In genomic region chr8:83740586-83740975, GRCm38 (mm10) we compare ENCODE assay signal across 9 mouse cellular contexts. TPM values are rescaled to one million over a fixed set of nuclear protein-coding genes. Genes with fewer than 3 reads are reported as not detected.
DNase-seq lines count a peak whose midpoint lies in the region; ATAC-seq and TF ChIP-seq lines count a peak whose summit lies in the region.
"Had no signal": no experiment of that assay in that cellular context is flagged by ENCODE, and none has a peak within 500 bp of the region (broad histone marks: within the 10 kb centered on the region; RNA-seq: fewer than 3 reads in every experiment).

No protein-coding gene starts in this region.

- H3K9me3 ChIP-seq in megakaryocyte, embryonic 14.5 days, result peaks cover 8% of the 10 kb centered on the region; the same call in 1 of the 2 replicates
- H3K9me3 ChIP-seq in limb, embryonic 13.5 days, result no peaks in the 10 kb centered on the region

- peaks cover 73% of the 10 kb centered on the region for H3K4me1 ChIP-seq in megakaryocyte, embryonic 14.5 days
- H3K4me1 ChIP-seq in embryonic fibroblast, embryonic 13.5 days (ENCODE audit: control insufficient read depth, insufficient read depth, low read length), result peaks cover 15% of the 10 kb centered on the region
- H3K4me1 ChIP-seq in limb, embryonic 13.5 days, result peaks cover 44% of the 10 kb centered on the region
- H3K4me1 ChIP-seq in small intestine, adult 2 months (ENCODE audit: control insufficient read depth, insufficient read depth, insufficient read length, low read length), result peaks cover 29% of the 10 kb centered on the region

- H3K27ac ChIP-seq in embryonic fibroblast, embryonic 13.5 days (ENCODE audit: insufficient read depth, low read length), result peak overlapping the region; percentile 83
- peak overlapping the region; percentile 56; the same call in 1 of the 2 replicates for H3K27ac ChIP-seq in limb, embryonic 13.5 days
- H3K27ac ChIP-seq in small intestine, adult 2 months (ENCODE audit: insufficient read depth, low read depth, low read length), result peak overlapping the region; percentile 95

- H3K4me3 ChIP-seq in megakaryocyte, embryonic 14.5 days (replicated peaks), result peak overlapping the region; percentile 94
- peak overlapping the region; percentile 66 for H3K4me3 ChIP-seq in embryonic fibroblast, embryonic 13.5 days (ENCODE audit: insufficient read depth, low read length)
- H3K4me3 ChIP-seq in limb, embryonic 13.5 days, result peak overlapping the region; percentile 59
- H3K4me3 ChIP-seq in small intestine, adult 2 months (ENCODE audit: low read depth, low read length), result peak overlapping the region; percentile 84

- peak overlapping the region; percentile 81 for H3K9ac ChIP-seq in limb, embryonic 13.5 days

- no peak for DNase-seq in retina, postnatal 1 day
- no peak for DNase-seq in layer of hippocampus, postnatal 36 days
- DNase-seq in layer of hippocampus, adult 9-10 months (ENCODE audit: low spot score), result no peak
- DNase-seq: cerebellum, adult 8-10 months had no signal

- no peaks in the 10 kb centered on the region for H3K27me3 ChIP-seq in megakaryocyte, embryonic 14.5 days (replicated peaks)
- peaks cover 5% of the 10 kb centered on the region for H3K27me3 ChIP-seq in limb, embryonic 13.5 days
- H3K27me3 ChIP-seq in small intestine, adult 2 months (ENCODE audit: control insufficient read depth, insufficient read depth, low read length), result no peaks in the 10 kb centered on the region

- ATAC-seq in megakaryocyte, adult 5-6 weeks (ENCODE audit: poor library complexity, severe bottlenecking), result no peak
- no peak for ATAC-seq in limb, embryonic 13.5 days (ENCODE audit: low FRiP score, low read depth)

- no peak for TF ChIP-seq CTCF in embryonic fibroblast, embryonic 13.5 days (IDR thresholded peaks at IDR 0.05; ENCODE audit: borderline replicate concordance, insufficient read depth, low read length)
- TF ChIP-seq CTCF in small intestine, adult 2 months (IDR thresholded peaks at IDR 0.05; ENCODE audit: extremely low read depth, insufficient read length, insufficient replicate concordance, low read depth, low read length), result no peak

- TF ChIP-seq POLR2A in embryonic fibroblast, embryonic 13.5 days (IDR thresholded peaks at IDR 0.05; ENCODE audit: low read depth, low read length), result no peak
- no peak for TF ChIP-seq POLR2A in small intestine, adult 2 months (IDR thresholded peaks at IDR 0.05; ENCODE audit: low read depth, low read length)

- peaks cover 18% of the 10 kb centered on the region for H3K36me3 ChIP-seq in megakaryocyte, embryonic 14.5 days (replicated peaks; ENCODE audit: low read length)
- 0 out of 2 replicates have a peak, but pooled peaks cover 3% of the 10 kb centered on the region for H3K36me3 ChIP-seq in limb, embryonic 13.5 days
- H3K36me3 ChIP-seq in small intestine, adult 2 months (ENCODE audit: control insufficient read depth, insufficient read depth, low read length), result no peaks in the 10 kb centered on the region

- 21% methylated on average over 3 of the region's 3 CpGs for whole genome bisulfite sequencing in limb, embryonic 13.5 days
- 4% methylated on average over 3 of the region's 3 CpGs for WGBS in small intestine, adult 2 months

- peak overlapping the region; percentile 91 for H3K4me2 ChIP-seq in limb, embryonic 13.5 days (replicated peaks)

RNA-seq across cellular contexts. Expression of gene Adgre5, which starts 0.5 kb away (rescaled TPM):
- 18.7 and 23.5 TPM in 2 replicates for polyA plus RNA-seq in megakaryocyte, embryonic 14.5 days (2012; ENCODE audit: insufficient read depth, low replicate concordance)
- 239 and 242 TPM in 2 replicates for total RNA-seq in megakaryocyte, adult 5-6 weeks (2015)
- total RNA-seq in megakaryocyte, adult 5-6 weeks (2017), result 299 and 326 TPM in 2 replicates
- 66.4 and 95.6 TPM in 2 replicates for polyA plus RNA-seq in embryonic fibroblast, embryonic 13.5 days (2011; ENCODE audit: insufficient read length, low read depth, missing spikeins)
- polyA plus RNA-seq in limb, embryonic 13.5 days (2015; fragmentation: Nextera tagmentation; extraction: Ambion mirVana), result 35.8 and 39.8 TPM in 2 replicates
- 23.7 and 43.2 TPM in 2 replicates for polyA plus RNA-seq in small intestine, adult 2 months (2012; rRNA removed)
- total RNA-seq in layer of hippocampus, postnatal 36 days (2021), result 1 to 10 TPM; 7.6 to 7.7 TPM

RNA-seq across cellular contexts. Expression of gene Ddx39, which starts 25.6 kb away (rescaled TPM):
- 7.5 and 18.1 TPM in 2 replicates for polyA plus RNA-seq in megakaryocyte, embryonic 14.5 days (2012; ENCODE audit: insufficient read depth, low replicate concordance)
- 66.7 and 67.7 TPM in 2 replicates for total RNA-seq in megakaryocyte, adult 5-6 weeks (2015)
- total RNA-seq in megakaryocyte, adult 5-6 weeks (2017), result 71.2 and 77.4 TPM in 2 replicates
- 64.2 and 70.2 TPM in 2 replicates for polyA plus RNA-seq in embryonic fibroblast, embryonic 13.5 days (2011; ENCODE audit: insufficient read length, low read depth, missing spikeins)
- 138 and 143 TPM in 2 replicates for polyA plus RNA-seq in limb, embryonic 13.5 days (2015; fragmentation: Nextera tagmentation; extraction: Ambion mirVana)
- polyA plus RNA-seq in small intestine, adult 2 months (2012; rRNA removed), result 26.5 and 39.2 TPM in 2 replicates
- total RNA-seq in layer of hippocampus, postnatal 36 days (2021), result 10 to 100 TPM; 17.0 to 19.2 TPM

RNA-seq across cellular contexts. Expression of gene Pkn1, which starts 41.6 kb away (rescaled TPM):
- polyA plus RNA-seq in megakaryocyte, embryonic 14.5 days (2012; ENCODE audit: insufficient read depth, low replicate concordance), result 73.0 and 95.0 TPM in 2 replicates
- total RNA-seq in megakaryocyte, adult 5-6 weeks (2015), result 53.3 and 55.4 TPM in 2 replicates
- 103 and 110 TPM in 2 replicates for total RNA-seq in megakaryocyte, adult 5-6 weeks (2017)
- 40.2 and 41.2 TPM in 2 replicates for polyA plus RNA-seq in embryonic fibroblast, embryonic 13.5 days (2011; ENCODE audit: insufficient read length, low read depth, missing spikeins)
- 28.7 and 29.8 TPM in 2 replicates for polyA plus RNA-seq in limb, embryonic 13.5 days (2015; fragmentation: Nextera tagmentation; extraction: Ambion mirVana)
- polyA plus RNA-seq in small intestine, adult 2 months (2012; rRNA removed), result 59.5 and 117 TPM in 2 replicates
- 10 to 100 TPM; 53.0 to 54.8 TPM for total RNA-seq in layer of hippocampus, postnatal 36 days (2021)
